Mouse (Mus musculus): Measurements from ENCODE around the gene Orc3. TPM values are rescaled to one million over a fixed set of nuclear protein-coding genes. Genes with fewer than 3 reads are reported as not detected.
"Not testable (repeated sequence)": the region's sequence is repeated elsewhere in the genome, so short reads cannot be mapped to it uniquely, and the experiment has no call there.

Orc3 gene
- polyA plus RNA-seq, 1 experiment from 2014 or later, result 108 TPM

- Histone ChIP-seq H3K27me3 (ENCODE audit: insufficient read depth, low read length) (no peaks in the 10 kb centered on the region), H3K4me2 (no peak overlapping the region), H3K36me3 (ENCODE audit: insufficient read depth) (peaks cover 67% of the 10 kb centered on the region), H3K4me3 (ENCODE audit: low read depth, low read length) (no peak overlapping the region), H3K27ac (ENCODE audit: low read depth) (no peak overlapping the region), H3K4me1 (ENCODE audit: insufficient read depth) (no peaks in the 10 kb centered on the region), H3K9me3 (ENCODE audit: low read depth, low read length) (no peaks in the 10 kb centered on the region), H3K9ac (no peak overlapping the region)
- 87% methylated on average over 3 of the region's 3 CpGs for WGBS
- no peak for ATAC-seq (ENCODE audit: insufficient read depth)
- no peak for DNase-seq
- TF ChIP-seq CTCF (IDR thresholded peaks at IDR 0.05; ENCODE audit: low read depth), result no peak
Measured at GRCm38 (mm10) chr4:34583427-34583826, 31.3 kb downstream of the Orc3 start.

- 64% methylated on average over 5 of the region's 5 CpGs for WGBS
- Histone ChIP-seq H3K9ac (no peak overlapping the region), H3K36me3 (ENCODE audit: insufficient read depth) (peaks cover 73% of the 10 kb centered on the region)
Measured at GRCm38 (mm10) chr4:34582476-34582875, 32.3 kb downstream of the Orc3 start.

DNA sequence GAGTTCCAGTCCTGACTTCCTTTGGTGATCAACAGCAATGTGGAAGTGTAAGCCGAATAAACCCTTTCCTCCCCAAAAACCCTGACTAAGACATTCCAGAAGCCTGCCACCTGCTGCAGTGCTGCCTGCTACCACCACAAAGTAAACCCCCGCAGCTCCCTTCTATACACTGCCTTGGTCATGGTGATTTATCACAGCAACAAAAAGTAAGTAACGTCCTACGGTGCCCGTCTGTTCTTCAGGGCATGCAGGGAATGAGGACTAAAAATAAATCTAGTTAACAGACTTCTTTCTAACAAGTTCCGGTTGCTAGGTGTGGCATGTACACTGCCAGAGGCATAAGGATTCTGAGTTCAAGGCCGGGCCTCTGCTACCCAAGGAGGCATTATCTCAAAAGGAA, 32.8 kb downstream of the Orc3 start:
- Histone ChIP-seq H3K4me1 (ENCODE audit: insufficient read depth) (no peaks in the 10 kb centered on the region), H3K4me3 (ENCODE audit: low read depth, low read length) (no peak overlapping the region), H3K4me2 (no peak overlapping the region), H3K36me3 (ENCODE audit: insufficient read depth) (peaks cover 75% of the 10 kb centered on the region), H3K27ac (ENCODE audit: low read depth) (no peak overlapping the region), H3K9ac (no peak overlapping the region), H3K27me3 (ENCODE audit: insufficient read depth, low read length) (no peaks in the 10 kb centered on the region), H3K9me3 (ENCODE audit: low read depth, low read length) (no peaks in the 10 kb centered on the region)
- ATAC-seq (ENCODE audit: insufficient read depth), result no peak
- TF ChIP-seq CTCF (IDR thresholded peaks at IDR 0.05; ENCODE audit: low read depth), result no peak
- 77% methylated on average over 7 of the region's 7 CpGs for WGBS
- DNase-seq, result no peak

More at GRCm38 (mm10) chr4:34582476-34582875, 32.3 kb downstream of the Orc3 start:
- no peak overlapping the region for H3K27ac ChIP-seq (ENCODE audit: low read depth)
- TF ChIP-seq CTCF (IDR thresholded peaks at IDR 0.05; ENCODE audit: low read depth), result no peak
- DNase-seq (no peak), ATAC-seq (ENCODE audit: insufficient read depth) (no peak)
- no peaks in the 10 kb centered on the region for H3K9me3 ChIP-seq (ENCODE audit: low read depth, low read length)
- H3K4me2 ChIP-seq, result no peak overlapping the region
- H3K4me1 ChIP-seq (ENCODE audit: insufficient read depth), result no peaks in the 10 kb centered on the region
- H3K27me3 ChIP-seq (ENCODE audit: insufficient read depth, low read length), result no peaks in the 10 kb centered on the region
- no peak overlapping the region for H3K4me3 ChIP-seq (ENCODE audit: low read depth, low read length)

DNA sequence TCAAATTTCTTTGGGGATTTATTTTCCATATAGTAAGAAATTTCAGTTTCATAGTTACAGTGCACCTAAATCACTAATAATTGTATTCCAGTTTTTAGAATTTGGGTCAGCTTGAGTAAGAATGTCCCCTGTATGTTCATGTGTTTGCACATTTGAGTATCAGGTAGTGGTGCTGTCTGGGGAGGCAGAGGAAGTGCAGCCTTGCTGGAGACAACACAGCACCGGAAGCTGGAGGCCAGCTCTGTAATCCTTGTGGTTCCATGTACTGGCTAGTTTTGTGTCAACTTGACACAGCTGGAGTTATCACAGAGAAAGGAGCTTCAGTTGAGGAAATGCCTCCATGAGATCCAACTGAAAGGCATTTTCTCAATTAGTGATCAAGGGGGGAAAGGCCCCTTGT, 33.3 kb downstream of the Orc3 start:
- not testable (repeated sequence) for H3K9ac ChIP-seq; H3K4me3 ChIP-seq (ENCODE audit: low read depth, low read length); H3K27me3 ChIP-seq (ENCODE audit: insufficient read depth, low read length); H3K4me1 ChIP-seq (ENCODE audit: insufficient read depth); DNase-seq; ATAC-seq (ENCODE audit: insufficient read depth); H3K4me2 ChIP-seq; H3K9me3 ChIP-seq (ENCODE audit: low read depth, low read length); H3K27ac ChIP-seq (ENCODE audit: low read depth)
- peaks cover 76% of the 10 kb centered on the region for H3K36me3 ChIP-seq (ENCODE audit: insufficient read depth)
- WGBS, result 90% methylated on average over 1 of the region's 1 CpGs

DNA sequence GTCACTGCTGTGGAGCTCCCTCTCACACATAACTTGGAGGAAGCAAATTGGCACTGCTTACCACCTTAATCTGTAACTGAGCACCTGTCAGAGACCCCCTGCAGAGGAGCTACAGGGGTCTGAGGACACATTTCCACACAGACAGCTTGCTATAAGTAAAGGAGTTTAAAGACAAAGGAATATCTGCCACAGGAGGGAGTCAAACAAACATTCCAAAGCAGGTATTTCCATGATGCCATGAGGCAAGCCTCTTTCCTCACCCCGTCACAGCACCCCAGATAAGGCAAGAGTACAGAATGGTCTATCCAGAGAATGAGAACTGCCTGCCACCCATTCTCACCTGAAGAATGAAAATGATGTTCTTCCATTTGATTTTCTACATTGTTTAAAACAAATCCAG, 35.5 kb downstream of the Orc3 start:
- WGBS, result 85% methylated on average over 1 of the region's 1 CpGs
- TF ChIP-seq CTCF (IDR thresholded peaks at IDR 0.05; ENCODE audit: low read depth), result no peak

DNA sequence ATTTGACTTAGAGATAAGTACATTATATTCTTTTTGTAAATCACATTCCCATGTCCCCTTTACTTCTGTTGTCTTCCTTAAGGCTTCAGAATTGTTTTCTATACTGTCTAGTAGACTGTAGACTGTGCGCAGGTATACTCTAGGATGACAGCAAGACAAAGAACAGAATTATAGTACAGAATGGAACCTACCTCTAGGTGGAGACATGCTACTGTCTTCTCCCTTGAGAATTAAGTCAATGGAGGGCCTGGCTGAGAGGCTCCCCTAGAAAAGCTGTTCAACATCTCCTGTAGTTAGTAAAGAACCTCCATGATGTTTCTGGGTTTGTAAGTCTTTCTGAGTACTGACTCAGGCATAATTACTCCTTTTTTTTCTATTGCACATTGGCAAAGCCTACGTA, 37.7 kb downstream of the Orc3 start:
- Histone ChIP-seq H3K9ac (no peak overlapping the region), H3K4me3 (ENCODE audit: low read depth, low read length) (no peak overlapping the region), H3K27ac (ENCODE audit: low read depth) (no peak overlapping the region), H3K27me3 (ENCODE audit: insufficient read depth, low read length) (no peaks in the 10 kb centered on the region), H3K36me3 (ENCODE audit: insufficient read depth) (peaks cover 86% of the 10 kb centered on the region), H3K4me1 (ENCODE audit: insufficient read depth) (no peaks in the 10 kb centered on the region), H3K4me2 (no peak overlapping the region), H3K9me3 (ENCODE audit: low read depth, low read length) (no peaks in the 10 kb centered on the region)
- DNase-seq (peak; percentile 33), ATAC-seq (ENCODE audit: insufficient read depth) (no peak; the same call in 1 of the 2 replicates)
- peak; percentile 35; the same call in 1 of the 2 replicates for TF ChIP-seq CTCF (IDR thresholded peaks at IDR 0.05; ENCODE audit: low read depth)
- WGBS, result 94% methylated on average over 2 of the region's 2 CpGs

More for the DNA sequence above, 35.5 kb downstream of the Orc3 start:
- Histone ChIP-seq H3K9ac (no peak overlapping the region), H3K4me3 (ENCODE audit: low read depth, low read length) (no peak overlapping the region), H3K36me3 (ENCODE audit: insufficient read depth) (peaks cover 86% of the 10 kb centered on the region), H3K4me2 (no peak overlapping the region), H3K9me3 (ENCODE audit: low read depth, low read length) (no peaks in the 10 kb centered on the region), H3K27ac (ENCODE audit: low read depth) (no peak overlapping the region), H3K27me3 (ENCODE audit: insufficient read depth, low read length) (no peaks in the 10 kb centered on the region), H3K4me1 (ENCODE audit: insufficient read depth) (no peaks in the 10 kb centered on the region)
- no peak for DNase-seq
- ATAC-seq (ENCODE audit: insufficient read depth), result no peak

DNA sequence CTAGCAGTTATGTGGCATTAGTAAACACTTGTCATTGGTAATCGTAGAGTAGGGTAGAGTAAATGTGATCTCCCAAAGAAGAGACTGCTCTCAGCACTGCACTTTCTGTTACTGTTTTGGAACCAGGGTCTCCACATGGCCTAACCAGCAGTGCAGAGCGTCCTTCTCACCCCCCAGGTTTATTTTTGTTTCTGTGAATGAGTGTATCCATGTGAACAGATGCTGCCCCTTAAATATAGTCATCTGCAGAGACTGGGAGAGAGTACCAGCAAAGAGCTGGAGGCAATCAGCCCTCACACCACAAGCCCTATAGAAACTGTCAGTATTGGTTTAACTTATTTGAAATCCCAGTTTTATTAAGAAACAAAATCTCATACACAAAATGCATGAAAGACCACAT, 41.9 kb downstream of the Orc3 start:
- WGBS, result 61% methylated on average over 2 of the region's 2 CpGs
- Histone ChIP-seq H3K27me3 (ENCODE audit: insufficient read depth, low read length) (no peaks in the 10 kb centered on the region), H3K9ac (no peak overlapping the region), H3K36me3 (ENCODE audit: insufficient read depth) (peaks cover 95% of the 10 kb centered on the region), H3K27ac (ENCODE audit: low read depth) (no peak overlapping the region), H3K4me3 (ENCODE audit: low read depth, low read length) (no peak overlapping the region), H3K9me3 (ENCODE audit: low read depth, low read length) (no peaks in the 10 kb centered on the region), H3K4me2 (no peak overlapping the region), H3K4me1 (ENCODE audit: insufficient read depth) (no peaks in the 10 kb centered on the region)
- DNase-seq, result no peak
- TF ChIP-seq CTCF (IDR thresholded peaks at IDR 0.05; ENCODE audit: low read depth), result no peak
- no peak for ATAC-seq (ENCODE audit: insufficient read depth)

- ATAC-seq (ENCODE audit: insufficient read depth), result no peak
- H3K36me3 ChIP-seq (ENCODE audit: insufficient read depth), result peaks cover 73% of the 10 kb centered on the region
- no peak overlapping the region for H3K9ac ChIP-seq
- no peak for DNase-seq
- no peak overlapping the region for H3K27ac ChIP-seq (ENCODE audit: low read depth)
- no peaks in the 10 kb centered on the region for H3K9me3 ChIP-seq (ENCODE audit: low read depth, low read length)
- no peaks in the 10 kb centered on the region for H3K4me1 ChIP-seq (ENCODE audit: insufficient read depth)
- H3K4me2 ChIP-seq, result no peak overlapping the region
- 85% methylated on average over 6 of the region's 6 CpGs for WGBS
- no peaks in the 10 kb centered on the region for H3K27me3 ChIP-seq (ENCODE audit: insufficient read depth, low read length)
- no peak overlapping the region for H3K4me3 ChIP-seq (ENCODE audit: low read depth, low read length)
- TF ChIP-seq CTCF (IDR thresholded peaks at IDR 0.05; ENCODE audit: low read depth), result no peak
Measured at GRCm38 (mm10) chr4:34566226-34566625, 48.5 kb downstream of the Orc3 start.
